Mouse (Mus musculus): Measurements from ENCODE around the gene Ddx54.

GRCm38 (mm10) chr5:120660816-120661215 lies 48.3 kb downstream of the Ddx54 start:
- TF ChIP-seq CTCF (IDR thresholded peaks at IDR 0.05; ENCODE audit: low read depth, low read length) (no peak), POLR2A (IDR thresholded peaks at IDR 0.05; ENCODE audit: insufficient read depth, low read length) (no peak), EP300 (IDR thresholded peaks at IDR 0.05; ENCODE audit: insufficient read depth, low read depth, low read length) (no peak)

Measured in ES-Bruce4 (cell line).